Mouse (Mus musculus): ENCODE measurements around the gene Obsl1.

- no peak for TF ChIP-seq POLR2A (IDR thresholded peaks at IDR 0.05; ENCODE audit: borderline replicate concordance, extremely low read depth, insufficient read depth, insufficient read length, poor library complexity, severe bottlenecking)
- TF ChIP-seq CTCF (IDR thresholded peaks at IDR 0.05; ENCODE audit: borderline replicate concordance, extremely low read depth, insufficient read depth, insufficient read length) = no peak
These were observed 41.1 kb upstream of the Obsl1 start for GRCm38 (mm10) chr1:75547351-75547750.
